Mouse (Mus musculus) megakaryocyte-erythroid progenitor cell, adult 5 weeks (primary cell): ENCODE measurements around the gene Cd302. TPM values are rescaled to one million over a fixed set of nuclear protein-coding genes. Genes with fewer than 3 reads are reported as not detected.

ENCODE experiments used
- polyA plus RNA-seq: library from polyadenylated mRNA; stranded (reverse); fragments of >175 nt; gene quantifications from 2 replicates; pipeline ENCODE4 v1.2.3, GENCODE M21; 2012

Cd302 gene
- polyA plus RNA-seq = 0.24 and 1.2 TPM in 2 replicates

GRCm38 (mm10) chr2:60284467-60284821, at the start of gene Cd302:
Gene Cd302 (minus strand): TSS chr2:60284488.

GRCm38 (mm10) chr2:60209703-60210651, 74.3 kb downstream of the Cd302 start, which contains the start of the genes Baz2b and March7:
Gene Baz2b (minus strand): TSS chr2:60209839.
Gene March7 (plus strand): TSS chr2:60209887.

Other genes starting within 250 kb of the Cd302 start
- 16.7 and 28.0 TPM in 2 replicates for gene Baz2b, start 74.6 kb downstream of the Cd302 start, polyA plus RNA-seq
- gene March7, start 74.6 kb downstream of the Cd302 start, polyA plus RNA-seq = 5.8 and 7.0 TPM in 2 replicates
- 0.21 and 0.50 TPM in 2 replicates for gene Ly75, start 98.8 kb upstream of the Cd302 start, polyA plus RNA-seq